Mouse (Mus musculus): ENCODE data around the gene Hmgn2. TPM values are rescaled to one million over a fixed set of nuclear protein-coding genes. Genes with fewer than 3 reads are reported as not detected.

The Hmgn2 gene
- total and polyA plus RNA-seq, 3 experiments: 157 to 195 (median 161) TPM

GRCm38 (mm10) chr4:133978021-133978711, 9.7 kb upstream of the Hmgn2 start:
- in situ Hi-C loops (cut with MboI; ENCODE audit: low pct_ligation_motif_present, low pct_unique_long_range_greater_than_20kb, low sequenced_read_pairs) (no loop called here), dilution Hi-C loops (cut with MboI; ENCODE audit: extremely low pct_ligation_motif_present, extremely low pct_unique_long_range_greater_than_20kb, low sequenced_read_pairs) (no loop called here)
- no peak overlapping the region for H3K9ac ChIP-seq (ENCODE audit: insufficient read depth, low read depth)
- H3K27me3 ChIP-seq (replicated peaks): no peaks in the 10 kb centered on the region
- H3K4me1 ChIP-seq (ENCODE audit: control insufficient read depth in 1 of 2, insufficient read depth in 2 of 2): no peaks in the 10 kb centered on the region
- peaks cover 54 to 80% of the 10 kb centered on the region in 2 experiments for H3K36me3 ChIP-seq (replicated peaks in 1 of 2; ENCODE audit: control insufficient read depth in 1 of 2, insufficient read depth in 1 of 2, low read length in 1 of 2)
- H3K27ac ChIP-seq (ENCODE audit: insufficient read depth, low read depth): no peak overlapping the region
- no peak for DNase-seq (ENCODE audit: extremely low read depth)
- no peak for TF ChIP-seq EP300 (IDR thresholded peaks at IDR 0.05; ENCODE audit: low read length)
- no peak for TF ChIP-seq CHD2 (IDR thresholded peaks at IDR 0.05; ENCODE audit: low read length)
- no peak for TF ChIP-seq ZNF384 (IDR thresholded peaks at IDR 0.05; ENCODE audit: low read depth, low read length)
- no peak for TF ChIP-seq ETS1 (conservative IDR thresholded peaks at IDR 0.05; ENCODE audit: low read depth, low read length)
- no peak for TF ChIP-seq ZMIZ1 (IDR thresholded peaks at IDR 0.05; ENCODE audit: low read depth, low read length)
- TF ChIP-seq ZKSCAN1 (IDR thresholded peaks at IDR 0.05; ENCODE audit: borderline replicate concordance, low read depth, low read length): no peak
- TF ChIP-seq TCF12 (IDR thresholded peaks at IDR 0.05; ENCODE audit: low read depth, low read length): no peak
- TF ChIP-seq JUND (conservative IDR thresholded peaks at IDR 0.05; ENCODE audit: low read depth, low read length): no peak
- TF ChIP-seq SMC3 (IDR thresholded peaks at IDR 0.05; ENCODE audit: low read depth, low read length): no peak
- no peak for TF ChIP-seq UBTF (IDR thresholded peaks at IDR 0.05; ENCODE audit: low read depth, low read length)
- TF ChIP-seq MAX (IDR thresholded peaks at IDR 0.05; ENCODE audit: low read length): no peak
- TF ChIP-seq SIN3A (IDR thresholded peaks at IDR 0.05; ENCODE audit: low read length): no peak
- TF ChIP-seq E2F4 (IDR thresholded peaks at IDR 0.05; ENCODE audit: insufficient replicate concordance, low read depth, low read length): no peak
- TF ChIP-seq KAT2A (IDR thresholded peaks at IDR 0.05; ENCODE audit: insufficient replicate concordance, low read length): no peak
- TF ChIP-seq MXI1 (IDR thresholded peaks at IDR 0.05; ENCODE audit: low read depth, low read length): no peak
- H3K79me2 ChIP-seq (replicated peaks; ENCODE audit: control insufficient read depth, extremely low read depth, insufficient read depth, poor library complexity, severe bottlenecking): no peaks in the 10 kb centered on the region
- H3K4me3 ChIP-seq (replicated peaks in 1 of 3; ENCODE audit: low read depth in 2 of 3, low read length in 2 of 3, poor library complexity in 1 of 3): no peak overlapping the region
- H3K9me3 ChIP-seq (replicated peaks; ENCODE audit: low read length): no peaks in the 10 kb centered on the region
- no peak overlapping the region for H3K4me2 ChIP-seq (ENCODE audit: insufficient read depth, low read depth, poor library complexity, severe bottlenecking)

- in situ Hi-C loops (cut with MboI; ENCODE audit: low pct_ligation_motif_present, low pct_unique_long_range_greater_than_20kb, low sequenced_read_pairs): no loop called here
- Histone ChIP-seq H3K36me3 (replicated peaks in 1 of 2; ENCODE audit: control insufficient read depth in 1 of 2, insufficient read depth in 1 of 2, low read length in 1 of 2) (peaks cover 21 to 54% of the 10 kb centered on the region in 2 experiments), H3K4me2 (ENCODE audit: insufficient read depth, low read depth, poor library complexity, severe bottlenecking) (no peak overlapping the region), H3K79me2 (replicated peaks; ENCODE audit: control insufficient read depth, extremely low read depth, insufficient read depth, poor library complexity, severe bottlenecking) (peaks cover 3% of the 10 kb centered on the region; the same call in 1 of the 2 replicates), H3K4me1 (ENCODE audit: control insufficient read depth in 1 of 2, insufficient read depth in 2 of 2) (peaks cover 0 to 10% of the 10 kb centered on the region in 2 experiments; a peak in 2 of 4 replicates), H3K27ac (ENCODE audit: insufficient read depth, low read depth) (no peak overlapping the region), H3K27me3 (replicated peaks) (no peaks in the 10 kb centered on the region), H3K9ac (ENCODE audit: insufficient read depth, low read depth) (no peak overlapping the region), H3K9me3 (replicated peaks; ENCODE audit: low read length) (no peaks in the 10 kb centered on the region), H3K4me3 (replicated peaks in 1 of 3; ENCODE audit: low read depth in 2 of 3, low read length in 2 of 3, poor library complexity in 1 of 3) (no peak overlapping the region)
- no peak for TF ChIP-seq TBP (conservative IDR thresholded peaks at IDR 0.05; ENCODE audit: low read depth, low read length)
- TF ChIP-seq UBTF (IDR thresholded peaks at IDR 0.05; ENCODE audit: low read depth, low read length): no peak
- no peak for TF ChIP-seq E2F4 (IDR thresholded peaks at IDR 0.05; ENCODE audit: insufficient replicate concordance, low read depth, low read length)
- TF ChIP-seq ETS1 (conservative IDR thresholded peaks at IDR 0.05; ENCODE audit: low read depth, low read length): no peak
- TF ChIP-seq CTCF (conservative IDR thresholded peaks at IDR 0.05 in 1 of 2, IDR thresholded peaks at IDR 0.05 in 1 of 2; ENCODE audit: low read depth in 2 of 2, low read length in 2 of 2): no peak
- no peak for TF ChIP-seq MYC (IDR thresholded peaks at IDR 0.05; ENCODE audit: low read depth, low read length)
- TF ChIP-seq POLR2AphosphoS2 (IDR thresholded peaks at IDR 0.05; ENCODE audit: low read depth, low read length): no peak
- no peak for TF ChIP-seq MXI1 (IDR thresholded peaks at IDR 0.05; ENCODE audit: low read depth, low read length)
- TF ChIP-seq ZMIZ1 (IDR thresholded peaks at IDR 0.05; ENCODE audit: low read depth, low read length): no peak
- TF ChIP-seq MAZ (IDR thresholded peaks at IDR 0.05; ENCODE audit: low read depth, low read length): no peak
- TF ChIP-seq SIN3A (IDR thresholded peaks at IDR 0.05; ENCODE audit: low read length): no peak
- no peak for TF ChIP-seq JUN (IDR thresholded peaks at IDR 0.05; ENCODE audit: insufficient read depth, low read depth, low read length)
- no peak for TF ChIP-seq RAD21 (IDR thresholded peaks at IDR 0.05; ENCODE audit: low read depth, low read length)
- no peak for TF ChIP-seq CHD2 (IDR thresholded peaks at IDR 0.05; ENCODE audit: low read length)
- no peak for TF ChIP-seq CHD1 (IDR thresholded peaks at IDR 0.05; ENCODE audit: low read depth, low read length)
- no peak for TF ChIP-seq ELF1 (IDR thresholded peaks at IDR 0.05; ENCODE audit: low read depth, low read length)
- no peak for TF ChIP-seq POLR2A (IDR thresholded peaks at IDR 0.05; ENCODE audit: low read depth, low read length)
- no peak for TF ChIP-seq USF1 (IDR thresholded peaks at IDR 0.05; ENCODE audit: low read depth, low read length)
- dilution Hi-C loops (cut with MboI; ENCODE audit: extremely low pct_ligation_motif_present, extremely low pct_unique_long_range_greater_than_20kb, low sequenced_read_pairs): no loop called here
- no peak for DNase-seq (ENCODE audit: extremely low read depth)
Observed at GRCm38 (mm10) chr4:133971741-133972140, 3.3 kb upstream of the Hmgn2 start.
